Mouse (Mus musculus) 3134 (cell line): ENCODE measurements around the gene Timm17a.

Experiments
- DNase-seq: peaks from one replicate; pipeline ENCODE4 v3.0.0-alpha.2; 2011; ENCODE audit warnings: low spot score; ENCODE audit not compliant: insufficient read length; ENCODE audit errors: extremely low read depth

Gene Timm17a

GRCm38 (mm10) chr1:135281841-135282240 lies 31.7 kb downstream of the Timm17a start:
- DNase-seq: no peak

GRCm38 (mm10) chr1:135280646-135281045 lies 32.9 kb downstream of the Timm17a start:
- DNase-seq: peak; percentile 58

- no peak for DNase-seq
Measured at GRCm38 (mm10) chr1:135271371-135271770, 42.2 kb downstream of the Timm17a start.

GRCm38 (mm10) chr1:135267663-135268446 lies 45.7 kb downstream of the Timm17a start:
- DNase-seq: peak; percentile 57

GRCm38 (mm10) chr1:135265834-135266233 lies 47.7 kb downstream of the Timm17a start:
- DNase-seq: no peak

- no peak for DNase-seq
Measured at GRCm38 (mm10) chr1:135263316-135263715, 50.3 kb downstream of the Timm17a start.

GRCm38 (mm10) chr1:135262329-135262728 lies 51.2 kb downstream of the Timm17a start:
- no peak for DNase-seq

- DNase-seq: no peak
Measured at GRCm38 (mm10) chr1:135260931-135261330, 52.6 kb downstream of the Timm17a start.

- peak; percentile 37 for DNase-seq
Measured at GRCm38 (mm10) chr1:135259128-135259436, 54.5 kb downstream of the Timm17a start.

GRCm38 (mm10) chr1:135258380-135259127 lies 55.0 kb downstream of the Timm17a start, which contains the start of gene Elf3:
TSS of gene Elf3 (minus strand) at chr1:135258568.
- DNase-seq: no peak

GRCm38 (mm10) chr1:135256299-135256698 lies 57.3 kb downstream of the Timm17a start:
- peak; percentile 44 for DNase-seq

GRCm38 (mm10) chr1:135252854-135253253 lies 60.7 kb downstream of the Timm17a start:
- DNase-seq: no peak

GRCm38 (mm10) chr1:135251405-135251804 lies 62.2 kb downstream of the Timm17a start:
- DNase-seq: no peak

GRCm38 (mm10) chr1:135250706-135251105 lies 62.9 kb downstream of the Timm17a start:
- no peak for DNase-seq

GRCm38 (mm10) chr1:135248434-135248850 lies 65.1 kb downstream of the Timm17a start:
- DNase-seq: no peak
